Mouse (Mus musculus): Measurements from ENCODE around the gene Baiap2l1.

GRCm38 (mm10) chr5:144394142-144394541 lies 36.2 kb upstream of the Baiap2l1 start:
- TF ChIP-seq POLR2A (IDR thresholded peaks at IDR 0.05; ENCODE audit: low read depth, low read length) (no peak), CTCF (conservative IDR thresholded peaks at IDR 0.05; ENCODE audit: insufficient read depth, insufficient read length, low read depth, low read length) (no peak)

Measured in kidney, adult 2 months (tissue).